Mouse (Mus musculus) myocyte (in vitro differentiated cells): Measurements from ENCODE around the gene Trak1.

Source experiments
- CEBPB ChIP-seq: IDR thresholded peaks from 2 replicates; pipeline ENCODE4 v1.6.1; 2011; ENCODE audit warnings: mild to moderate bottlenecking, moderate library complexity; ENCODE audit not compliant: poor library complexity, insufficient read depth, severe bottlenecking
- E2F4 ChIP-seq: IDR thresholded peaks from one replicate; pipeline ENCODE4 v1.6.1; 2011; ENCODE audit warnings: mild to moderate bottlenecking, control low read depth, moderate library complexity; ENCODE audit not compliant: insufficient read depth
- MAX ChIP-seq: IDR thresholded peaks from one replicate; pipeline ENCODE4 v1.6.1; 2011; ENCODE audit warnings: low read depth, mild to moderate bottlenecking, control low read depth
- MYOD1 ChIP-seq, 3 experiments: IDR thresholded peaks; one replicate each; pipeline ENCODE4 v1.6.1; 2011; ENCODE audit warnings: control low read depth in 2 of 3, low read depth in 2 of 3, mild to moderate bottlenecking in 2 of 3, moderate library complexity in 1 of 3; ENCODE audit not compliant: insufficient read length in 2 of 3, control insufficient read depth in 1 of 3
- MYOG ChIP-seq, 3 experiments: IDR thresholded peaks; one replicate each; pipeline ENCODE4 v1.6.1; 2011; ENCODE audit warnings: control low read depth in 2 of 3, low read depth in 2 of 3, mild to moderate bottlenecking in 2 of 3; ENCODE audit not compliant: insufficient read length in 2 of 3, control insufficient read depth in 1 of 3, insufficient read depth in 1 of 3
- POLR2A ChIP-seq: IDR thresholded peaks from one replicate; pipeline ENCODE4 v1.6.1; 2011; ENCODE audit warnings: low read depth, mild to moderate bottlenecking, control low read depth, moderate library complexity; ENCODE audit not compliant: insufficient read length
- POLR2AphosphoS2 ChIP-seq: IDR thresholded peaks from one replicate; pipeline ENCODE4 v1.6.1; 2011; ENCODE audit warnings: low read depth, control low read depth; ENCODE audit not compliant: insufficient read length
- TCF12 ChIP-seq: IDR thresholded peaks from one replicate; pipeline ENCODE4 v1.6.1; 2011; ENCODE audit warnings: mild to moderate bottlenecking, control low read depth; ENCODE audit not compliant: poor library complexity, insufficient read depth, severe bottlenecking

DNA sequence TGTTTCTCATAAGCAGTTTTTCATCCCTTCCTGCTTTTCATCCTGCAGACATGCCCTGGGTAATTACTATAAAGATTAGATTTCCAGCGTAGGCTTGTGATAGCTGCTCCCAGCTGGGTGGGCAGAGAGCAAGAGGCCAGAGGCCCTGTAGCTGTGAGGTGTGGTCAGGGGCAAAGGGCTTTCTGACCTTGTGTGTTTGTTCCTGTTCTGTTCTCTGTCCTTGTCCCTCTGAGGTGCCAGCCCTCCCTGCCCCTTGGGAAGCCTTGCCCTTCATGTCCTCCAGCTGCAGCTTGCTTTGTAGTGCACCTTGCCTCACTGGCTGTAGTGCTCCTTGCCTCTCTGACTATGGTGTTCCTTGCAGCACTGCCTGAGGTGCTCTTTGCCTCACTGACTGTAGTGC lies 139.2 kb downstream of the Trak1 start:
- no peak for TF ChIP-seq MAX
- TF ChIP-seq POLR2A = no peak
- no peak for TF ChIP-seq POLR2AphosphoS2
- TF ChIP-seq MYOG (IDR thresholded peaks at IDR 0.05; ENCODE audit: control insufficient read depth in 1 of 3, insufficient read depth in 1 of 3, insufficient read length in 2 of 3, low read depth in 2 of 3) = no peak
- TF ChIP-seq CEBPB = no peak
- TF ChIP-seq MYOD1 (IDR thresholded peaks at IDR 0.05; ENCODE audit: control insufficient read depth in 1 of 3, insufficient read length in 2 of 3, low read depth in 2 of 3) = no peak
- no peak for TF ChIP-seq TCF12
- TF ChIP-seq E2F4 = no peak
